Mouse (Mus musculus) CH12.LX (cell line): ENCODE results near the gene Fam57a. TPM values are rescaled to one million over a fixed set of nuclear protein-coding genes. Genes with fewer than 3 reads are reported as not detected.

Experiments
- DNase-seq: peaks from one replicate; pipeline ENCODE4 v3.0.0-alpha.2; 2013; ENCODE audit errors: extremely low read depth
- H3K27ac ChIP-seq: 2 replicates; pipeline ENCODE4 v1.5.1; 2012; ENCODE audit warnings: low read depth, mild to moderate bottlenecking, control low read depth, moderate library complexity; ENCODE audit not compliant: insufficient read depth
- H3K27me3 ChIP-seq: replicated peaks from 2 replicates; pipeline ENCODE3; 2012; ENCODE audit warnings: inconsistent platforms
- H3K36me3 ChIP-seq, 2 experiments: replicated peaks in 1 of 2; 2 replicates each; pipeline versions ENCODE3 to v1.6.1; 2012; ENCODE audit warnings: inconsistent platforms in 1 of 2, low read length in 1 of 2, mild to moderate bottlenecking in 1 of 2, mixed read lengths in 1 of 2, moderate library complexity in 1 of 2; ENCODE audit not compliant: control insufficient read depth in 1 of 2, insufficient read depth in 1 of 2
- H3K4me1 ChIP-seq, 2 experiments: 2 replicates each; pipeline ENCODE4 v1.6.1; 2012; ENCODE audit warnings: inconsistent platforms in 1 of 2, moderate library complexity in 1 of 2; ENCODE audit not compliant: insufficient read depth in 2 of 2, control insufficient read depth in 1 of 2
- H3K4me2 ChIP-seq: 2 replicates; pipeline ENCODE4 v1.6.1; 2012; ENCODE audit warnings: low read depth, mild to moderate bottlenecking, control low read depth; ENCODE audit not compliant: poor library complexity, insufficient read depth, severe bottlenecking
- H3K4me3 ChIP-seq, 3 experiments: fragments of 150-350 bp in 1 of 3; sonication (generic) in 1 of 3; replicated peaks in 1 of 3; 2 replicates each; pipeline versions ENCODE3 to v1.5.1; 2011 to 2012; ENCODE audit warnings: low read depth in 2 of 3, low read length in 2 of 3, mild to moderate bottlenecking in 2 of 3, moderate library complexity in 2 of 3, control low read depth in 1 of 3, improper control_type of control experiment in 1 of 3, inconsistent platforms in 1 of 3, mixed read lengths in 1 of 3; ENCODE audit not compliant: poor library complexity in 1 of 3
- H3K79me2 ChIP-seq: replicated peaks from 2 replicates; pipeline ENCODE4 v1.6.1; 2012; ENCODE audit warnings: mild to moderate bottlenecking, moderate library complexity; ENCODE audit not compliant: control insufficient read depth, poor library complexity, insufficient read depth, severe bottlenecking; ENCODE audit errors: extremely low read depth
- H3K9ac ChIP-seq: 2 replicates; pipeline ENCODE4 v1.6.1; 2012; ENCODE audit warnings: low read depth, mild to moderate bottlenecking, control low read depth, moderate library complexity; ENCODE audit not compliant: insufficient read depth
- H3K9me3 ChIP-seq: replicated peaks from 2 replicates; pipeline ENCODE3; 2012; ENCODE audit warnings: low read length, inconsistent platforms, mixed read lengths
- BHLHE40 ChIP-seq: IDR thresholded peaks from 2 replicates; pipeline ENCODE4 v1.6.1; 2011; ENCODE audit warnings: mild to moderate bottlenecking, low read depth, low read length, improper control_type of control experiment
- CHD2 ChIP-seq: IDR thresholded peaks from 2 replicates; pipeline ENCODE4 v1.6.1; 2011; ENCODE audit warnings: low read length, improper control_type of control experiment
- CTCF ChIP-seq, 2 experiments: IDR thresholded peaks in 1 of 2; conservative IDR thresholded peaks in 1 of 2; 2 replicates each; pipeline ENCODE4 v1.5.1; 2011 to 2012; ENCODE audit warnings: low read depth in 2 of 2, low read length in 2 of 2, improper control_type of control experiment in 1 of 2, inconsistent platforms in 1 of 2, mild to moderate bottlenecking in 1 of 2, moderate library complexity in 1 of 2
- ELF1 ChIP-seq: IDR thresholded peaks from 2 replicates; pipeline ENCODE4 v1.6.1; 2014; ENCODE audit warnings: low read depth, mild to moderate bottlenecking, inconsistent platforms, low read length, improper control_type of control experiment
- IRF4 ChIP-seq: IDR thresholded peaks from 2 replicates; pipeline ENCODE4 v1.6.1; 2014; ENCODE audit warnings: low read depth, mild to moderate bottlenecking, inconsistent platforms, low read length, improper control_type of control experiment
- JUN ChIP-seq: IDR thresholded peaks from 2 replicates; pipeline ENCODE4 v1.6.1; 2011; ENCODE audit warnings: low read depth, mild to moderate bottlenecking, low read length, improper control_type of control experiment, moderate library complexity; ENCODE audit not compliant: insufficient read depth
- JUND ChIP-seq: conservative IDR thresholded peaks from 2 replicates; pipeline ENCODE4 v1.6.1; 2011; ENCODE audit warnings: low read depth, low read length, improper control_type of control experiment
- KAT2A ChIP-seq: IDR thresholded peaks from 2 replicates; pipeline ENCODE4 v1.6.1; 2012; ENCODE audit warnings: low read length, improper control_type of control experiment, inconsistent platforms; ENCODE audit not compliant: insufficient replicate concordance
- MAFK ChIP-seq: IDR thresholded peaks from 2 replicates; pipeline ENCODE4 v1.6.1; 2011; ENCODE audit warnings: low read length, improper control_type of control experiment; ENCODE audit not compliant: insufficient replicate concordance
- MAX ChIP-seq: IDR thresholded peaks from 2 replicates; pipeline ENCODE4 v1.6.1; 2011; ENCODE audit warnings: low read length, improper control_type of control experiment
- MAZ ChIP-seq: IDR thresholded peaks from 2 replicates; pipeline ENCODE4 v1.6.1; 2012; ENCODE audit warnings: low read depth, mild to moderate bottlenecking, inconsistent platforms, low read length, improper control_type of control experiment, moderate library complexity
- MEF2A ChIP-seq: IDR thresholded peaks from 2 replicates; pipeline ENCODE4 v1.6.1; 2014; ENCODE audit warnings: low read depth, mild to moderate bottlenecking, inconsistent platforms, low read length, improper control_type of control experiment, borderline replicate concordance
- MYC ChIP-seq: IDR thresholded peaks from 2 replicates; pipeline ENCODE4 v1.6.1; 2011; ENCODE audit warnings: low read depth, mild to moderate bottlenecking, improper control_type of control experiment, low read length
- NRF1 ChIP-seq: IDR thresholded peaks from 2 replicates; pipeline ENCODE4 v1.6.1; 2014; ENCODE audit warnings: low read depth, mild to moderate bottlenecking, inconsistent platforms, low read length, improper control_type of control experiment, moderate library complexity
- PAX5 ChIP-seq: IDR thresholded peaks from 2 replicates; pipeline ENCODE4 v1.6.1; 2012; ENCODE audit warnings: low read length, inconsistent platforms, mixed read lengths
- RAD21 ChIP-seq: IDR thresholded peaks from 2 replicates; pipeline ENCODE4 v1.6.1; 2011; ENCODE audit warnings: low read depth, mild to moderate bottlenecking, low read length, improper control_type of control experiment, moderate library complexity
- SIN3A ChIP-seq: IDR thresholded peaks from 2 replicates; pipeline ENCODE4 v1.6.1; 2012; ENCODE audit warnings: low read length, improper control_type of control experiment, inconsistent platforms
- SMC3 ChIP-seq: IDR thresholded peaks from 2 replicates; pipeline ENCODE4 v1.6.1; 2011; ENCODE audit warnings: low read depth, low read length, improper control_type of control experiment
- TCF12 ChIP-seq: IDR thresholded peaks from 2 replicates; pipeline ENCODE4 v1.6.1; 2014; ENCODE audit warnings: low read depth, mild to moderate bottlenecking, inconsistent platforms, low read length, improper control_type of control experiment
- UBTF ChIP-seq: IDR thresholded peaks from 2 replicates; pipeline ENCODE4 v1.6.1; 2012; ENCODE audit warnings: low read depth, mild to moderate bottlenecking, inconsistent platforms, low read length, improper control_type of control experiment, moderate library complexity
- USF2 ChIP-seq: conservative IDR thresholded peaks from 2 replicates; pipeline ENCODE4 v1.6.1; 2011; ENCODE audit warnings: low read depth, low read length, improper control_type of control experiment
- ZC3H11A ChIP-seq: IDR thresholded peaks from 2 replicates; pipeline ENCODE4 v1.6.1; 2012; ENCODE audit warnings: low read depth, mild to moderate bottlenecking, inconsistent platforms, low read length, improper control_type of control experiment
- ZKSCAN1 ChIP-seq: IDR thresholded peaks from 2 replicates; pipeline ENCODE4 v1.6.1; 2012; ENCODE audit warnings: low read depth, inconsistent platforms, low read length, improper control_type of control experiment, borderline replicate concordance
- dilution Hi-C: fragments of 300-500 bp; cut with MboI; formaldehyde crosslinking; loops from 2 replicates; pipeline ENCODE4 v1.14.3; 2020; ENCODE audit warnings: low sequenced_read_pairs; ENCODE audit not compliant: extremely low pct_unique_long_range_greater_than_20kb, extremely low pct_ligation_motif_present
- in situ Hi-C: fragments of 300-500 bp; cut with MboI; formaldehyde crosslinking; loops from 3 replicates; pipeline ENCODE4 v1.14.3; 2019; ENCODE audit warnings: low sequenced_read_pairs, low pct_ligation_motif_present, low pct_unique_long_range_greater_than_20kb, mixed read lengths
- polyA plus RNA-seq: library from polyadenylated mRNA; unstranded; fragments of >175 nt; gene quantifications from 2 replicates; pipeline ENCODE4 v1.2.1, GENCODE M21; 2012; ENCODE audit warnings: low read depth; ENCODE audit not compliant: insufficient read length
- total RNA-seq, 2 experiments: library from RNA; depleted of rRNA; stranded (reverse); fragments of 300-350 nt in 1 of 2; fragments of >200 nt in 1 of 2; gene quantifications; 2 replicates each; pipeline ENCODE4 v1.2.3; 2012 to 2014

Gene Fam57a
- total and polyA plus RNA-seq, 3 experiments, result 3.9 to 10.2 (median 7.0) TPM

DNA sequence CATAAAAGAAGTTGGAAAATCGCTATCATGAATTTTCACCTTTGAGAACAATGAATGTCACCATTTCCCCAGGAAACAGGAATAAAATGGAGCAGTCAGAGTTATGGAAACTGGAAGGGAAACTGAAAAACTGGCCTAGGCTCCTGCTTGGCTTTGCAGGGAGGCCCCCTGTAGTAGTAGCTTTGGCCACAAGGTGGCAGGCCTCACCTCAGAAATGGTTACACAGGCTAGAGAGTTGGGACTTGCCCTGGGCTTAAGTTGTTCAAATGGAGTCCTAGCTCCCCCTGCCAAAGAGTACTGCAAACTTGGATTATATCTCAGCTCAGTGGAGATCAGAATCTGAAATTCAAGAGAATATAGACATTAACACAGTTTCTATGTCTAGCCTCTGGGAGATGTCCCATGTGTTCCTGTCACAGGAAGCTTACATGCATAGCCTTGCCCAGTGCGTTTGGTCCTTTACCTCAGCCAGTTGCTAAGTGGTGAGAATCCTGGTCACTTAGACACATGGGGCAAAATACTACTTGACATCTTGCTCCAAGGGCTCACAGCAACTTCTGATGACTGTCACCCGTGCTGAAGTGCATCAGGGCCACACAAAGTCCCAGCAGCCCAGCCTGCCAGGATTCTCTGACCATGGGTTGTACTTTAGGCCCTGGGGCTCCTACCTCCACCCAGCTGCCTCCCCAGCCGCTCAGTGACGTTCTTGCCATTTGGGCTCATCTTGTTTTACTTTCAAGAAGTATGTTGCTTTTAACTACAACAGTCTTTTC lies 73.9 kb downstream of the Fam57a start:
- Histone ChIP-seq H3K9ac (no peak overlapping the region), H3K79me2 (no peaks in the 10 kb centered on the region), H3K4me3 (no peak overlapping the region), H3K9me3 (no peaks in the 10 kb centered on the region), H3K27me3 (no peaks in the 10 kb centered on the region), H3K36me3 (peaks cover 27 to 76% of the 10 kb centered on the region in 2 experiments), H3K4me1 (peaks cover 0 to 15% of the 10 kb centered on the region in 2 experiments; a peak in 2 of 4 replicates), H3K27ac (no peak overlapping the region), H3K4me2 (no peak overlapping the region)
- DNase-seq, result peak; percentile 86
- in situ Hi-C loops, result loop anchor here (5.0 to 10.0 kb wide), 2 partner anchors 149 to 251 kb away; no protein-coding TSS in a partner anchor
- TF ChIP-seq UBTF (no peak), ZKSCAN1 (no peak), SIN3A (no peak), ZC3H11A (peak; percentile 88), MEF2A (peak; percentile 65; the same call in 1 of the 2 replicates), MAFK (no peak), CTCF (conservative IDR thresholded peaks at IDR 0.05 in 1 of 2, IDR thresholded peaks at IDR 0.05 in 1 of 2; ENCODE audit: low read depth in 2 of 2, low read length in 2 of 2) (peak; percentile 98), MAX (no peak), MYC (0 out of 2 replicates have a peak, but pooled peaks have one; percentile 58), ELF1 (0 out of 2 replicates have a peak, but pooled peaks have one; percentile 18), MAZ (no peak; the same call in 1 of the 2 replicates), BHLHE40 (no peak), KAT2A (no peak), CHD2 (no peak), RAD21 (peak; percentile 98), PAX5 (no peak), NRF1 (0 out of 2 replicates have a peak, but pooled peaks have one; percentile 6), USF2 (no peak), SMC3 (peak; percentile 95), JUN (no peak), TCF12 (0 out of 2 replicates have a peak, but pooled peaks have one; percentile 31), IRF4 (peak; percentile 74; the same call in 1 of the 2 replicates), JUND (0 out of 2 replicates have a peak, but pooled peaks have one; percentile 23)
- dilution Hi-C loops, result no loop called here
